Mouse (Mus musculus): Measurements from ENCODE around the gene 4933428G20Rik. TPM values are rescaled to one million over a fixed set of nuclear protein-coding genes. Genes with fewer than 3 reads are reported as not detected.
A peak's percentile ranks its signal among the peaks of the same experiment; 100 is the strongest.

Gene 4933428G20Rik
- total RNA-seq (2021) = not detected
- long read RNA-seq, experiment 1 = 0 reads
- long read RNA-seq, experiment 2 = 0 reads

GRCm38 (mm10) chr11:97499865-97500719, at the start of gene 4933428G20Rik:
Gene 4933428G20Rik (minus strand): TSS chr11:97500340.
- intact Hi-C loops (cut with DNase I) = no loop called here
- no peak for DNase-seq

- DNase-seq = no peak
- intact Hi-C loops (cut with DNase I) = no loop called here
Observed at GRCm38 (mm10) chr11:97548757-97549156, 48.6 kb upstream of the 4933428G20Rik start.

- DNase-seq = no peak
- intact Hi-C loops (cut with DNase I) = no loop called here
Observed at GRCm38 (mm10) chr11:97547957-97548706, 48.0 kb upstream of the 4933428G20Rik start.

GRCm38 (mm10) chr11:97546804-97547411, 46.8 kb upstream of the 4933428G20Rik start:
- intact Hi-C loops (cut with DNase I) = no loop called here
- DNase-seq = peak in 1 of 2 experiments; percentile 51

- DNase-seq = no peak
- intact Hi-C loops (cut with DNase I) = no loop called here
Observed at GRCm38 (mm10) chr11:97545808-97546560, 45.8 kb upstream of the 4933428G20Rik start.

GRCm38 (mm10) chr11:97543883-97544282, 43.7 kb upstream of the 4933428G20Rik start:
- no peak for DNase-seq
- intact Hi-C loops (cut with DNase I) = no loop called here

- intact Hi-C loops (cut with DNase I) = no loop called here
- no peak for DNase-seq
Observed at GRCm38 (mm10) chr11:97543181-97543733, 43.1 kb upstream of the 4933428G20Rik start.

- intact Hi-C loops (cut with DNase I) = no loop called here
- no peak for DNase-seq
Observed at GRCm38 (mm10) chr11:97542171-97543150, 42.3 kb upstream of the 4933428G20Rik start.

GRCm38 (mm10) chr11:97540604-97541003, 40.5 kb upstream of the 4933428G20Rik start:
- intact Hi-C loops (cut with DNase I) = no loop called here
- no peak for DNase-seq

GRCm38 (mm10) chr11:97540136-97540535, 40.0 kb upstream of the 4933428G20Rik start:
- intact Hi-C loops (cut with DNase I) = no loop called here
- DNase-seq = no peak

- no peak for DNase-seq
- intact Hi-C loops (cut with DNase I) = no loop called here
Observed at GRCm38 (mm10) chr11:97539622-97540021, 39.5 kb upstream of the 4933428G20Rik start.

GRCm38 (mm10) chr11:97537580-97538089, 37.5 kb upstream of the 4933428G20Rik start:
- no peak for DNase-seq
- intact Hi-C loops (cut with DNase I) = no loop called here

GRCm38 (mm10) chr11:97536835-97537579, 36.9 kb upstream of the 4933428G20Rik start:
- intact Hi-C loops (cut with DNase I) = no loop called here
- no peak for DNase-seq

GRCm38 (mm10) chr11:97536083-97536747, 36.1 kb upstream of the 4933428G20Rik start:
- intact Hi-C loops (cut with DNase I) = no loop called here
- no peak for DNase-seq

GRCm38 (mm10) chr11:97535660-97536059, 35.5 kb upstream of the 4933428G20Rik start:
- intact Hi-C loops (cut with DNase I) = no loop called here
- no peak for DNase-seq

GRCm38 (mm10) chr11:97535308-97535630, 35.1 kb upstream of the 4933428G20Rik start:
- intact Hi-C loops (cut with DNase I) = no loop called here
- no peak for DNase-seq
